Mouse (Mus musculus) heart, postnatal 0 days (tissue): ENCODE results near the gene Dnal4.

ENCODE experiments used
- CTCF ChIP-seq: IDR thresholded peaks from 2 replicates; pipeline ENCODE4 v1.5.1; 2016; ENCODE audit warnings: antibody characterized with exemption, control low read depth, low read depth
- EP300 ChIP-seq: IDR thresholded peaks from 2 replicates; pipeline ENCODE4 v1.6.1; 2016; ENCODE audit warnings: antibody characterized with exemption, low read depth

GRCm38 (mm10) chr15:79770629-79771240 is 6.9 kb downstream of the Dnal4 start:
- TF ChIP-seq CTCF (no peak), EP300 (no peak)
